Mouse (Mus musculus) erythroblast, embryonic 14.5 days (primary cell): Measurements from ENCODE around the gene Samd4.

ENCODE experiments used
- GATA1 ChIP-seq: IDR thresholded peaks from 2 replicates; pipeline ENCODE4 v1.6.1; 2012; ENCODE audit warnings: low read length, inconsistent platforms, mixed read lengths
- TAL1 ChIP-seq: IDR thresholded peaks from 3 replicates; pipeline ENCODE4 v1.6.1; 2012; ENCODE audit warnings: low read length, inconsistent platforms, mixed read lengths

- TF ChIP-seq GATA1 (no peak), TAL1 (no peak)
Observed at GRCm38 (mm10) chr14:46971802-46972201, 89.1 kb downstream of the Samd4 start.
